Mouse (Mus musculus): ENCODE results near the gene Ky.

Gene Ky

DNA sequence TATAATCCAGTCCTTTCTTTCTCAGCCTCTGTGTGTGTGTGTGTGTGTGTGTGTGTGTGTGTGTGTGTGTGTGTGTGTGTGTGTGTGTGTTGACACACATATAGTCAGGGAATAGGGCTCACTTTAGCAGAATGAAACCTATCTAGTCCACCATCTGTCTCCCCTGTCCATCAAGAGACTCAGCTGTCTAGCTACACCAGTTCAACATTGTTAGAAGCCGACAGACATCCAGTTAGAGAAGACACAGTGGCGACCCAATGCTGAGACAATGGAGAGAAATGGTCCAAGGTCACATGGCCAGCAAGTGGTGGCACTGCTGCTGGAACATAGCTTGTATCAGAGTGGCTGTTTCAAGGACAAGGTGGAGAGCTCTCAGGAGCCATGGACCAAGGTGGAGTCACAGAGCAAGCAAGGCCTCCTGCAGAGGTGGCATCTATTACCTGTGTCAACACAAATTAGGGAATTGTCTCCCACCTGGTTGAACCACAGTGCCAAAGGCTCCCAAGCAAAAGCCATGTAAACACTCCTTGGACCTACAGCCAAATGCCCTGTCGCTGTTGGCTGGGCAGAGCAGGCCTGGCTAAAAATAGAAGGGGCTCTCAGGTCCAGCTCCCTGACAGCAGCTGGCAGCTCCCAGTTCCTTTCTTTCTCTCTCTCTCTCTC lies 703 bp upstream of the Ky start:
- DNase-seq (ENCODE audit: low spot score) = no peak

DNA sequence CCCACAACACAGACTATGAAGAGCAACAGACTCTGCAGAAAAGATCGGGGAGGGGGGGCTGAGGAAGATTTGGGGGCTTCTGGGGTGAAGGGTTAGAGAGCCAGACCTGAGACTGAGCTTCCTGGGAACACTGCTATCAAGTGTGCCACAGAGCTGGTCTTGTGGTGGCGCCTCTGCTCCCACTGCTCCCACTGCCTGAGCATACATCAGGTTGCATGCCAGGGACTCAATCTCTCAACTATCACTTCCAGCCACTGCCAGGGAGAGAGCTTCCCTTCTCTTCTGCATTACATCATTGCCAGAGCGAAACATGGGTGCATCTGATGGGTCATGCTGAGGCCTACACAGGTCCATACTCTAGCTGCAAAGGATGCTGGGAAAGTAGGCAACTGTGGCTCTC lies 2.8 kb downstream of the Ky start:
- no peak for DNase-seq (ENCODE audit: low spot score)

DNA sequence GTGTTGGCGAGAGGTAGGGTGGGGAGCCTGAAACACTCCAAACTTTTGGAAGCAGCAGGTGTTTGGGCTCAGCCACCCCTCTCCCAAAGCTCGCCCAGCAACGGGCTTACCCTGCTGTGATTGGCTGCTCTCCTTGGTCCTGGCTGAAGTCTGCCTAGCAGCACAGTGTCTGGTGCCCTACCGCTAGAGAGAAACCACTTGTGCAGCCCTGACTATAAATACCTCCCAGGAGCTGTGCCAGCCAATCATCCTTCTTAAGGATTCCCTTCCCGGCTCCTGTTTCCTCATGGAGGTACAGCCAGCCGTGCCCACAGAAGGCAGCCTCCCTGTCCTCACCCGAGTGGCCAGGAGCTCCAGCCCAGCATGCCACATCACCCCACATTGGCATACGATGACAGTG lies 5.9 kb downstream of the Ky start:
- DNase-seq (ENCODE audit: low spot score) = no peak

DNA sequence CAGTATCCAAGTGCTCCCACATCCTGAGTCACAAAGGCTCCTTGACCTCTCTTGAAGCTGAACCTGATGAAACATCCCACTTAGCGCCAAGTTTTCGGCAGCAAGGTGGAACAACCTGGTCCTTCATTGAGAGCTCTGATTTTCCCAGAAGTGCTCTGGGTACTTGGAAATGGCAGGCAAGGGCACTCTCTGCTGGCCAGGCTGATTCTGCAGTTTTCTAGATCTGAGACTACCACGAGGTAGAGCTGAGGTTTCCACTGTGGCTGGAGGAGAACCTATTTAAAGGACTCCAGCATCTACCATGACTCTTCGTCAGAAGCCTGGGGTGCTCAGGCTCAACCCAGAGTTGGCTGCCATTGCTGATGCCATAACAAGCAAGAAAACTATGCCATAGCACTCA lies 8.0 kb downstream of the Ky start:
- DNase-seq (ENCODE audit: low spot score) = no peak

DNA sequence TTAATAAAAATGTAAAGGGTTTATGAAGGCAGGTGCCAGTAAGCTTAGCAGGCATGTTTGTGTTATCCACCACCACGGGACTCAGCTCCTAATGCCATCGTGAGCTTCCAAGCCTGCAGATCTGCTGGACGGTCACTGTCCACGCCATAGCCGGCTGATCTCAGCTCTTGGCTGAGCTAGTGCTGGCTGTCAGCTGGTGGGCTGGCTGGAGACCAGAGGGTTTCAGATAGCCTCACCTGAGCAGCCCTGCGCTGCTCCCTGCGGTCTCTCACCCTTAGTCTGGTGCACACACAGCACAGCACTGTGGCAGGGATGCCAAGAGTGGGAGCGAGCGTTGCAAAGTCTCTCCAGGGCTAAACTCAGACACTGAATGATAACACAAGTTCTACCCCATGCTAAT lies 12.9 kb downstream of the Ky start:
- no peak for DNase-seq (ENCODE audit: low spot score)

DNA sequence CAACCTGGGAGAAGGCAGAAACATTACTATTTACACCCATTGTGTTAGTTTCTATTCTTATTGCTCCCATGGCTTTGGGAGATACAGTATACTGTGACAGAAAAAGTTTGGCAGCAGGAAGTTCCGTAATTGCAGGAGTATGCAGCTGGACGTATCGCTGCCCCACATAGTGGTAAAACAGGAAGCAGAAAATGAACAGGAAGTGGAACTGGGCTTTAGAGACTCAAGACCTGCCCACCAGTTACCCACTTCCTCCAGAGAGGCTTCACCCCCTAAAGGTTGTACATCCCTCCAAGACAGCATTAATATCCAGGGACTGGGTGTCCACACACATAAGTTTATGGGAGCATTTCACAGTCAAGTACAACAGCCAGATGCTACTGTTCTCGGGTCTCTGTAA lies 15.8 kb downstream of the Ky start:
- DNase-seq (ENCODE audit: low spot score) = no peak

DNA sequence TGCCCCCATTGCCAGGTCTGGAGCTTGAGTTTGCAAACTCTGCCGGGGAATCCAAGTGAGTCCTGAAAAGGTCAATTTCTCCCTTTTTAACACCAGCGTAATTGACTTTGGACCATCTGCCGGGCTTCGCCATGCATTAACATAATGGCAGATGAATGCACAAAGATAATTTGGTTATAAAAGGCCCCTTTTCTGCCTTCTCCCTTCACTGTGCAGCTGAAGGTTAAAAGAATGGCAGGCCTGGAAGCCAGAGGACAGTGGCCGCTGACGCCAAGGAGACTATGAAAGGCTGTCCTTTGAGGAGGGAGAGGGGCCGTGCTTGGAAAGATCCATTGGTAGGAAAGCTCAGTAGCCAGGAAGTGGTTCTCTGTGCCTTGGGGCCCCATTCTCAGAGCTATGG lies 22.6 kb downstream of the Ky start:
- no peak for DNase-seq (ENCODE audit: low spot score)

DNA sequence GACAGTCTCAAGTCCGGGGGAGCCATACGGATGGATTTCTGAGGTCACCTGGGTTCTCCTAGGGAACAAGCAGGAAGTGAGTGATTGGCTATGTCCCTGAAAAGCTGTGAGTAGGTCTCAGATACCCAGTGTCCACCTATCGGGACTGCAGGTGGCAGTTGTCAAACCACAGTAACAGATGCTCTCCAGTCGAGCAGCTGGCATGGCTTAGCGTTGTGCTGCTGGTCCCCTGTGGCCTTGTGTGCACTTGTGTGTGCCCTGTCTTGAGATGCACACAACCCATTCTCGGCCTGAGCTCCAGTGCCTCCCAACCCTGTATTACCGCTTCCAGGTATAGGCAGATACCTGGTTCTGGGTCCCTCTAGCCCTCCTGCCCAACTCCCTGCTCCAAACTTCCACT lies 23.0 kb downstream of the Ky start:
- no peak for DNase-seq (ENCODE audit: low spot score)

DNA sequence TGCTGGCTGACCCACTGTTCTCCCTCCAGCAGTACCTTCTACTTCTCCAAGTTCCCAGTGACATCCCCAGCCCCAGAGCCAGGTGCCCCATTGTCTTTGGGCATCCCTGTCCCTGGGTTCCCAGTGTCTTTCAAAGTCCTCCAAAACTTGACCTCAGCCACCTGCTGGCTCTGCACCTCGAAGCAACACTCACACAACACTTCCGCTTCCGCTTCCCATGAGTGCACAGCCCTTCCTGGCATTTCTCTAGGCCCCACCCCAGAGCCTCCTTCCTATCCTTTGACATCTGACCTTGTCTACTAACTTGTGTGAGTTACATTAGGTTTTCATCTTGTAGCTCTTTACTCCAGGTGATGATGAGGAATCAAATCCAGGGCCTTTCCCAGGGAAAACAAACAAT lies 23.5 kb downstream of the Ky start:
- DNase-seq (ENCODE audit: low spot score) = no peak

DNA sequence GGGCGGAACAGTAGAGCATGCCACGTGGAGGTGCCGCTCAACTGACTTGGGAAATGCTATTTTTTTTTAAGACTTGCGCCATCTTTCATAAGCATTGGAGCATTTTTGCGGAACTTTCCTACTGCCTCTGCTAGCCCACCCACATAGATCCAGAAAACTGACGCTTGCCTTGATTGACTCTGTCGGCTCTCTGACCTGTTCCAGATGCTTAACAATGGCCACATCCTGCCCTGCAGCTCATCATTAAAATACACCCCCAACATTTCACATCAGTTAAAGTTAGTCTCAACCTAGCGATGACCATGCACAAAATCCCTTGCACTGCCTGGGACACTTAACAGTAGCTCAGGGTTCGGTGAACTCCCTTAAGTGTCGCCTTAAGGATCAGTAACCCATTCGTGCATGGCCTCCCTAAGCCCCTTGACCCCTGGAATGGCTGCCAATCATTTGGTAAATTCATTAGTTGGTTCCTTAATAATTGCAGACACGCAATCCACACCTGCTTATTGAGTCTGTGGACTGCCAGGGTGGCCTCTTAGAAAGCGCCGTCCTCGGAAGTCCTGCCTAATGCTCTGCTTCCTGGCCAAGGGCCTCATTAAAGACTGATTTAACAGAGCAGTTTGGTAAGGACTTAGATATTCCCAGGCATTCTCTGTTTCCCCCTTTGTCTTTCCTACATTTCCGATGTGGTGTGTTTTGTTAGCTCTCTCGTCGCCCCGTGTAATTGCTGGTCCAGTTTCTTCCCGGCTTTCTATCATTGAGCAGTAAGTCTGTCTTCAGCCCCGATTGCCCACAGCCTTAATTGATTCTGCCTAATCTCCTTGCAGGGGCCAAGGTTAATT lies 25.7 kb downstream of the Ky start:
- DNase-seq (ENCODE audit: low spot score) = no peak

DNA sequence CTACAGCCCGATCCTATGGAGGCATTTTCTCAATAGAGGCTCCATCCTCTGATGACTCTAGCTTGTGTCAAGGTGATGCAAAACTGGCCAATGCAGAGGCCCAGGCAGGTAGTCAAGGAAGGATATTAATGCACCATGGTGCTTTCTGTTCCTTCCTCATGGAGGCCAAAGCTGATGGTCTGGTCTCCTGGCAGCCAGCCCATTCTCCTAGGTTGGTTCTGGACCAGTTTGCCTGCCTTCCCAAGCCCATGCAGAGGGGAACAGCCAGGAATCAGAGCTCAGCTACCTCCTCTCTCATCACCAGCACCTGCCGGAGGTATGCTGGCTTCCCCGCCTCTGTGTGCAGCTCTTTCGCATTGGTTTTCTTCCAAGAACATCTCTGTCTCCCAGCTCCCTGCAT lies 31.4 kb downstream of the Ky start:
- DNase-seq (ENCODE audit: low spot score) = no peak

DNA sequence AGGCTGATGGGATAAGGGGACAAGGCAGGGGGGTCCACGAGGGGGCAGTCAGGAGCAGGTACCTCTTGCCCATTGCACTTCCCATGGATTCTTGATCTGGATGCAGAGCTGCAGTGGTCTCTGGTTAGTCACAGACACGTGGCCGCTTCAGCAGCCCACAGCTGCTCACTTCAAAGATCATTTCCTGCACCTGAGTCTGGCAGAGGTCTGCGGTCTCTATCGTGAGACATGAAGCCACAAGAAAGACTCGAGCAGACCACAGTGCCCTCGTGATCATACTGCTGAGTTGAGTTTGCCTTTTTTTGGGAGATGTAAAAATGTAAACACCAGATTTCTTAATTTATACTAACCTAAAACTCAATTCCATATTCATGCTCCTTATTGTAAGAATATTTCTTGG lies 34.1 kb downstream of the Ky start:
- DNase-seq (ENCODE audit: low spot score) = no peak

DNA sequence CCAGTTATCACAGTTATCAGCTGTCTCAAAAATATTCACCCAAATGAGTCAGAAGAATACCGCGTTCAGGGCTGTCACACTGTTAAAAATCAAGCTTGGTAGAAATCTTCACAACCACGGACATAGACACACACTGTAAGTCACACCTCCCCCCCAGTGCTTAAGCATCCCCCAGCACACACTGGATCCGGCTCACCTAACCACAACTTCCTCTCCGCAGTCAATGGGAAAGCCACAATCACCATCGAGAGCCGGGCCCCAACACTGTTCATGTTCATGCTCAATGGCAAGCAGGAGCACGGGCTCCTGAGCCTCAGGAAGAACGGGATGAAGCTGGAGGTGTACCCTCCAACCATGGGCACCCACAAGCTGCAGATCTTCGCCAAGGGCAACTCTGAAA lies 36.1 kb downstream of the Ky start:
- no peak for DNase-seq (ENCODE audit: low spot score)

DNA sequence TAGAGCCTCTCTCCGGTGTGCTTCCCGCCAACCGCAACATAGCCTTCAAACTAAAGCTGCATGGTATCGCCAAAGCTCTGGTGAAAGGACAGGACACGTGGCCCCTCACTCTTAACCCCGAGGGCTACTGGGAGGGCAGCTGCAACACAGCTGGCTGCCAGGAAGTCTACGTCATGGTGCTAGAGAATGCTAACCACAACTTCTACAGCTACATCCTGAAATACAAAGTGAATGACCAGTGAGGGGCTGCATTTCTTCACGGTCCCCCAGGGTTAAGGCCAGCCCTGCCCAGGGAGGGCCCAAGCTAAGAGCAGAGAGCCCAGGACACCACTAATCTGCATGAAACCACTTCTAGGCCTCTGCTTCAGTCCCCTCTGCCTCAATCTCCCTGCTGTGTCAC lies 37.0 kb downstream of the Ky start:
- DNase-seq (ENCODE audit: low spot score) = no peak

DNA sequence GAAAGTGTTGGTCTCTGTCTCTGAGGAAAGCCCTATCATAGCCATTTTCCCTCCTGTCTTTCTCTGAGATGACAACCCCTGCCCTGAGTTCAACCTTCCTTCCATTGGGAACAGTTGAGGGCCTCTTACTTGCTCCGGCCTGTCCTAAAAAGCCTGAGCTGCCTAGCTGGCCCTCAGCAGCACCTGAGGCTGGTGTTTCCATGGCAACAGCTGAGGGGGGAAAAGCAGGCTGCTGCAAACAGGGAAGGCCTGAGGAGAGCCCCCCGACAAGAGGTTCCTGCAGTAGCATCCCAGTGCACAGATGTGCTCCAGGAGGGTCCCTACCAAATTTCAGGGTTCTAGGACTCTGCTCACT lies 38.2 kb downstream of the Ky start:
- no peak for DNase-seq (ENCODE audit: low spot score)

DNA sequence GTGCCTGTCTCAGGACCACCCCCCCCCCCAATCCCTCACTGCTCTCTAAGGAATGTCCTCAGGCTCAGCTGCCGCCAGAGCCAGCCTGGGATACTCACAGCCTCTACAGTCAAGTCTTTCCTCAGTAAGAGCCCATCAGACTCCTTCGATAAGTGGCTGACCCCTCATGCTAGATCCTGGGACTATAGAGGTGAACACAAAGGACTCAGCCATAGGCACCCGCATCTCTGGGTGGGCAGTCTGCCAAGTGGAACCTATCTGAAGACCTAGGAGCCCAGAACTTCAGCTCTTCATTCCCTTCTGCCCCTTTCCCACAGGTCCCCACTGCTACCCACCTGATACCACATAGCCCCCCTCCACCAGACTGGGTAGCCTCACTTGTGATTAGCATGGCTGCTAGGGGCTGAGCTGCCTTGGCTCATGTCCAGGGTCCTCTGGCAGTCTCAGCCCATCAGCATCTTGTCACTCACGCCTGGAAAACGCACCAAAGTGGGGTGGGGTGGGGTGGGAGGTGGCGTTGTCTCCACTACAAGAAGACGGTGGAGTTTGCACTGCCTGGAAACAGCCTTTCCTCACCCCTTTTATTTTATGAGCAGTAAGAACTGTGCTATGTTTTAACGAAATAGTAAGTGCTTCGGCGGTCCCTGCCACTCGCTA lies 38.7 kb downstream of the Ky start:
- no peak for DNase-seq (ENCODE audit: low spot score)

DNA sequence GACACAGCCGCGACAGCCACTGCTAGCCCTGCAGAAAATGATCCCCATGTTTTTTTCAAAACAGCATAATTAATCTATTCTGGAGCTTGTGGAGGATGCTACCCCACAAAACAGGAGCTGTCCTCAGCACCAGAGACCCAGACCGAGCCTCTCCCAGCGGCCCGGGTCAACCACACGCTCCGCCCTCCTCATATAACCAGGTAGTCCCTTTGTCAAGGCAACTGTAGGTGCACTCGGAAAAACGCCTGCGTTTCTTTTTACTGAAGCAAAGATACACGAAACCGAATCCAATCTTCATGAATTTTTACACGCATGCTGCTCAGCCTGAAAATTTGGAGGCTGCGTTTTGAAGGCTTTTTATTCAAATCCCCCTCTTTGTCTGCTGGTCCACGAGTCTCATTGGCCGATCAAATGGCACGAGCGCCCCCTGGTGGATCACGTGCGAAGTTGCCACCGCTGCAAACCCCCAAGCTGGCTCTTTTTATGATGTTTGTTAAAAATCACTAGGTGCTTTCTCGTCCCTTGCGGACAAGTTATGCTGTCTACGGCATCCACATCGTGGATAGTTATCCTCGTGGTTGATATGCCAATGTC lies 39.3 kb downstream of the Ky start:
- DNase-seq (ENCODE audit: low spot score) = peak; percentile 93

DNA sequence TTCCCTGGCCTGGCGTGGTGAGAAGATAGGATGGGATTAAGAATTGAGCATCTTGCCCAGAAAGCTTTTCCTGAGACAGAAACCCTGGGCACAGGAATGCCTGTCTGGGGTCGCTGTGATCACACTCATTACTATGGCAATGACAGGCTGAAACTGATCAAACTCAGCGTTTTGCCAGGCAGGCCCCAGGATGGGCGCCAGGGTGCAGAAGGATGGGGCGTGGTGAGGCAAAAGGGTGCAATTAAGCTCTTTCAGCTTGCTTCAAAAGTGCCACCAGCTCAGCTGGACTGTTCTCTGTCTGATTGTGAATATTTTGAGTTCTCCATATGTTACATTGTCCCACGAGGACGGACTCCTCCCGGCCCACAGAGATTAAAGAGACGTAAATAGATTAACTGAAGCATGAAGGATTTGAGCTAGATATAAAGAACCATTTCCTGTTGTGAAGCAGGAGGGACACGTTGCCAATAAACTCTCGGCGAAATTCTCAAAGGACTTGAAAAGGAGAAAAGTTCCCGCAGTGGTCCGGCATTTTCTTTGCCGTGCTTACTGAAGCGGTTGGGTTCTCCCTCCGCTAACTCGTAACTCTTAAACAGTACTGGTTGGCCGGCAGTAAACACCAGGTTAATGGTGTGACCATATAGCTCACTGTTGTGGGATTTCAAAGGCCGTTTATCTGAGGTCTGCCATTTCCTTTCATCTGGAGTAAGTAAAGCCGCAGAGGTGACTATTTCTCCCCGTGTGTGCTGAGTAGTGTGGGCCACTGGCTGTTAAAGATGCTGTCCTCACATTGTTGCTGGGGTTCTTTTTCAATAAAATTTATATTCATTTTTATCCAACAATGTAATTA lies 40.1 kb downstream of the Ky start:
- DNase-seq (ENCODE audit: low spot score) = no peak

DNA sequence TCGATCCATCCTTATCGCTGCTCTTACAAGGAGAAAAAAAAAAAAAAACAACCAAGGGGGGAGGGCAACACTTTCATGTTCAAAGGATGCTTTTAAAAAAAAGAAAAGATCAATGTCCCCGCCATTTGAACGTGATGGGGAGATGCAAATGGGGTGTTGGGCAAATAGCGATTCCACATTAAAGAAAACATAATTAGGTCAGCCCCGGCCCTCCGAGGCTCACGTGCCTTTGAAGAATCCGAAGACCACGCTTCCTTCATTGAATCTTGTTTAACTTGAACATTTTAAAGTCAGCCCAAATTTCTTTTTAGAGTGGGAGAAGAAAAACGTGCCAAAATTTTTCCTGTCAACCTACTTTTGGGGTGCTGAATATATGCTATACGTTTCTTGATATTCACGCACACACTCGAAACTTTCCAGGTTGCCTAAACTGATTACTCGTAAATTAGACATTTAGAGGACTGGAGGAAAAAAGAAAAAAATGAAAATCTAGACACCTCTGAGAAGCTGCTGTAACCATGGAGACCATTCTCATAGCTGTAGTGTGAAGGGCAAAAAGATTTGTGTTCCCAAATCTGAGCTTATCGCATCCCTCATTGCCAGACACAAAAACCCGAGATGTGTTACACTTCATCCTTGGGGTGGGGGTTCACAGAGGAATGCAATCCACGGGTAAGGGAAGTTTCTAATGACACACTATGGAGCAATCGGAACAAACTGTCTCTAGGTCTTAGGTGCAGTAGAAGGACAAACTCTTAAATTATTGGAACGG lies 40.9 kb downstream of the Ky start:
- DNase-seq (ENCODE audit: low spot score) = no peak

DNA sequence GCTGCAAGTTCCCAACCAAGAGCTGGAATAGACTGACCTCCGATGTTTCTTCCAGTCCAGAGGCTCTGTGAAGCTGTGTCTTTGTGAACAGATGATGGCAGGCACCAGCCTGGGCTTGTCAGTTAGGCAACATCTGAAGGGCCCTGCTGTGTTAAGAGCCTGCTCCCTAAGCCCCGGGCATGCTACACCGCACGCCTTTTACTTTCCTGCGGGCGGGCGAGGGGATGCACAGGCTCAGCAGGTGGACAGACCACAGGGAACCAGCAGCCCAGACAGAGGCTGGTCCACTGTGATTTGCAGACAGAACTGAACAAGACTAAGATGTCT lies 41.4 kb downstream of the Ky start:
- no peak for DNase-seq (ENCODE audit: low spot score)

DNA sequence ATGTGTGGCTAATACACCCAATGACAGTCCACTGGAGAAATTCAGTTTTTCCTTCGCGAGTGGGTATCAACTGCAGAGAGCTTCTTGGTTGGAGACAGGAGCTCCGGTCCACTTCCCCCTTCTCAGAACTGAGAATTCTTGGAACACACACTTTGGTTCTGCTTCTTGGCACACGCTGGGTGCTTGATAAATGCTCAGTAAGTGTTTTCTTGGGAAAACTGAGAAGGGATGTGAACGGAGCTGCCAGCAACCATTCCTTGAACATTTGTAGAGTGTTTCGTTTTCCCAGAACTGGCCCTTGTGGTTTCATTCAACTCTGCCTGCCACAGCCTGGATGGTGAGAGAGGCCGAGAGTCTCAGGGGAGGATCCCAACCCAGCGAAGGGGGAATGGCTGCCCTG lies 43.7 kb downstream of the Ky start:
- DNase-seq (ENCODE audit: low spot score) = no peak

DNA sequence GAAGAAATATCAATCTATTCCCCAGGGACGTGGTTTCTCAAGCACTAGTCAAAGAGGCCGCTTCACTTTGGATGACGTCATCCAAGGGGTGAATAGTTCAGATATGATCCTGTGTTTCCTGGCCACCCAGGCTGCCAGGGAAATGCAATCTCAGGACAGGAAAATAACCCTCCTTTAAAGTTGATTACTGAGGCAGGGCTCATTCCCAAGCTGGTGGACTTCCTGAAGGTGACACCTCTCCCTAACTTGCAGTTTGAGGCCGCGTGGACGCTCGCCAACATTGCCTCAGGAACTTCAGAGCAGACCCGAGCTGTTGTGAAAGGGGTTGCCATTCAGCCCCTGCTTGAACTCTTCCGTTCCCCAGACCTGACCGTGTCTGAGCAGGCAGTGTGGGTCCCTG lies 46.2 kb downstream of the Ky start:
- DNase-seq (ENCODE audit: low spot score) = no peak

Measured in testis, postnatal 10 days (tissue).